Mouse (Mus musculus) G1E (cell line): ENCODE measurements around the gene Gtf2f2. TPM values are rescaled to one million over a fixed set of nuclear protein-coding genes. Genes with fewer than 3 reads are reported as not detected.

Experiments used
- ATAC-seq: 2 replicates; pipeline ENCODE4 v1.8.0; 2016; ENCODE audit warnings: mild to moderate bottlenecking; ENCODE audit not compliant: insufficient number of reproducible peaks, poor library complexity, low FRiP score, severe bottlenecking; ENCODE audit errors: extremely low read depth
- DNase-seq: peaks from one replicate; pipeline ENCODE4 v3.0.0; 2012; ENCODE audit warnings: low spot score
- H3K27me3 ChIP-seq: 2 replicates; pipeline ENCODE4 v1.6.1; 2012; ENCODE audit warnings: mild to moderate bottlenecking, low read length, inconsistent platforms; ENCODE audit not compliant: insufficient read depth
- H3K36me3 ChIP-seq: replicated peaks from 2 replicates; pipeline ENCODE3; 2012; ENCODE audit warnings: mild to moderate bottlenecking, inconsistent platforms
- H3K4me1 ChIP-seq: 2 replicates; pipeline ENCODE4 v1.6.1; 2012; ENCODE audit warnings: low read depth, low read length, inconsistent platforms, mixed read lengths; ENCODE audit not compliant: insufficient read depth
- H3K4me3 ChIP-seq: 2 replicates; pipeline ENCODE4 v1.5.1; 2012; ENCODE audit warnings: low read depth, mild to moderate bottlenecking, inconsistent platforms, low read length, moderate library complexity, mixed read lengths
- H3K9me3 ChIP-seq: replicated peaks from 2 replicates; pipeline ENCODE4 v1.6.1; 2012; ENCODE audit warnings: inconsistent platforms
- CTCF ChIP-seq: IDR thresholded peaks from 2 replicates; pipeline ENCODE4 v1.5.1; 2012; ENCODE audit warnings: low read depth, low read length, inconsistent platforms, mixed read lengths
- GATA1 ChIP-seq: IDR thresholded peaks from 2 replicates; pipeline ENCODE4 v1.6.1; 2012; ENCODE audit warnings: borderline replicate concordance, low read length, inconsistent platforms, mixed read lengths
- GATA2 ChIP-seq: IDR thresholded peaks from 2 replicates; pipeline ENCODE4 v1.6.1; 2012; ENCODE audit warnings: low read depth, low read length, inconsistent platforms, borderline replicate concordance
- POLR2AphosphoS5 ChIP-seq: IDR thresholded peaks from 2 replicates; pipeline ENCODE4 v1.6.1; 2012; ENCODE audit warnings: low read depth, low read length, inconsistent platforms; ENCODE audit not compliant: insufficient replicate concordance
- TAL1 ChIP-seq: conservative IDR thresholded peaks from 2 replicates; pipeline ENCODE4 v1.6.1; 2012; ENCODE audit warnings: low read depth, low read length, inconsistent platforms, mixed read lengths
- polyA plus RNA-seq: library from polyadenylated mRNA; stranded (reverse); fragments of >175 nt; gene quantifications from 2 replicates; pipeline ENCODE4 v1.2.3, GENCODE M21; 2012
- total RNA-seq, 2 experiments: library from RNA; stranded (forward) in 1 of 2; stranded (reverse) in 1 of 2; fragments of 200-1000 nt in 1 of 2; fragments of >200 nt in 1 of 2; fragmentation: Nextera tagmentation in 1 of 2; gene quantifications; 2 replicates each; pipeline ENCODE4 v1.2.3; 2014 to 2017

Gene Gtf2f2
- total and polyA plus RNA-seq, 3 experiments: 9.1 to 49.5 (median 33.3) TPM

DNA sequence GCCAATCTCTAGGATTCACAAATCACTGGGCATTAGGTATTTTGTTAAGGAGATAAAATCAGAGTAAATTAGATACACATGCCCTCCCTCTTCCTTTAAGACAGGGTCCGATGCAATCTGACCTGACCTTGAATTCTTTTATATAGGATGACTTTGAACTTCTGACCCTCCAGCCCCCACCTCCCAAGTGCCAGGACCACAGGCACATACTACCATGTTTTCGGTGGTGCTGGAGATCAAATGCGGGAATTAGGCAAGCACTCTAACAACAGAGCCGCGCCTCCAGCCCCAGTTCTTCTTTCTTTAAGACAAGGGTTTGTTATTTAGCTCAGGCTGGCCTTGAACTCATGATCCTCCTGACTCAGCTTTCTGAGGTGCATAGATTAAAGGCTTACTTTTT, 126.8 kb downstream of the Gtf2f2 start:
- peaks cover 19% of the 10 kb centered on the region for H3K27me3 ChIP-seq
- DNase-seq (no peak), ATAC-seq (no peak)
- no peaks in the 10 kb centered on the region for H3K9me3 ChIP-seq
- TF ChIP-seq POLR2AphosphoS5: no peak
- no peak for TF ChIP-seq CTCF
- no peak for TF ChIP-seq TAL1
- TF ChIP-seq GATA2: no peak
- TF ChIP-seq GATA1: no peak
- H3K36me3 ChIP-seq: no peaks in the 10 kb centered on the region
- H3K4me1 ChIP-seq: no peaks in the 10 kb centered on the region
- no peak overlapping the region for H3K4me3 ChIP-seq

- Histone ChIP-seq H3K4me3 (no peak overlapping the region), H3K27me3 (peaks cover 19% of the 10 kb centered on the region), H3K36me3 (no peaks in the 10 kb centered on the region), H3K4me1 (no peaks in the 10 kb centered on the region), H3K9me3 (no peaks in the 10 kb centered on the region)
- DNase-seq (no peak), ATAC-seq (no peak)
- no peak for TF ChIP-seq CTCF
- no peak for TF ChIP-seq TAL1
- TF ChIP-seq POLR2AphosphoS5: no peak
- TF ChIP-seq GATA2: no peak
- TF ChIP-seq GATA1: no peak
Measured at GRCm38 (mm10) chr14:75883330-75883729, 127.3 kb downstream of the Gtf2f2 start.

GRCm38 (mm10) chr14:75881856-75882255, 128.8 kb downstream of the Gtf2f2 start:
- DNase-seq (no peak), ATAC-seq (no peak)
- Histone ChIP-seq H3K9me3 (no peaks in the 10 kb centered on the region), H3K36me3 (no peaks in the 10 kb centered on the region), H3K4me1 (no peaks in the 10 kb centered on the region), H3K4me3 (no peak overlapping the region), H3K27me3 (peaks cover 19% of the 10 kb centered on the region)
- no peak for TF ChIP-seq CTCF
- no peak for TF ChIP-seq GATA1
- TF ChIP-seq GATA2: no peak
- no peak for TF ChIP-seq POLR2AphosphoS5
- TF ChIP-seq TAL1: no peak

- ATAC-seq (no peak), DNase-seq (no peak)
- Histone ChIP-seq H3K4me3 (no peak overlapping the region), H3K36me3 (no peaks in the 10 kb centered on the region), H3K4me1 (no peaks in the 10 kb centered on the region), H3K9me3 (no peaks in the 10 kb centered on the region), H3K27me3 (peaks cover 21% of the 10 kb centered on the region)
- TF ChIP-seq GATA1 (no peak), CTCF (no peak), TAL1 (no peak)
Measured at GRCm38 (mm10) chr14:75878980-75879379, 131.7 kb downstream of the Gtf2f2 start.

- DNase-seq: no peak
- peaks cover 27% of the 10 kb centered on the region for H3K27me3 ChIP-seq
- H3K4me1 ChIP-seq: no peaks in the 10 kb centered on the region
- no peaks in the 10 kb centered on the region for H3K9me3 ChIP-seq
- no peak overlapping the region for H3K4me3 ChIP-seq
- H3K36me3 ChIP-seq: no peaks in the 10 kb centered on the region
- TF ChIP-seq CTCF (no peak), GATA1 (no peak), POLR2AphosphoS5 (no peak), TAL1 (no peak), GATA2 (no peak)
- ATAC-seq: no peak
Measured at GRCm38 (mm10) chr14:75877297-75877696, 133.4 kb downstream of the Gtf2f2 start.

DNA sequence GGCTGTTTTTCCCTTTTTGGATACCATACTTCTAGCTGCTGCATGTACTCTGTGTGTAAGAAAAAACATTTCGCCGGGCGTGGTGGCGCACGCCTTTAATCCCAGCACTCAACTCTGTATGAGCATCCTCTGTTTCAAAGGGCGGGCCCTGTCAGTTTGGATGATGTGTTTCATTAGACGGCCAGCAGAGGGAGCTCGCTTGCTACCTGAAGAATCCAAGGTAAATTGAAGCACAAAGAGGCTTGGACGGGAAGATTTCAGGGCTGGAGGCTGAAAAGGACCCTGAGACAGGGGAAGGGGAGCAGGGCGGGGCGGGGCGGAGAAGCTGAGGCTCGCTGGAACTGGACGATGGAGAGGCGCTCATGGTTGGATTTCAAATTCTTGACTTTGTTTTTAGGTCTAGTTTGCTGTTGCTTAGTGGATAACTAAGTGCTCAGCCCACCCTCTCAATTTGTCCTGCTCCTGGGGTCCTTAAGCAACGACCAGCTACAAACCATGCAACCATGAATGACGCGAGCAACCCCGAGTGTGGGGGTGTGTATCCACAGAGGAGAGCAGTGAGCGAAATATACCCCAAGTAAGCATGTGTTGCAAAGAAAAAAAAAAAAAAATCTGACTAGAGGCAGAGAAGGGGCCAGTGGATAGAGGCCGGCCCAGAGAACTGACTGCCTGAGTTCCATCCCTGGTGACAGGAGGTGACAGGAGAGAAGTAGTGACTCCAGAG, 134.2 kb downstream of the Gtf2f2 start:
- ATAC-seq: no peak
- H3K9me3 ChIP-seq: peaks cover 4% of the 10 kb centered on the region
- H3K27me3 ChIP-seq: peaks cover 25% of the 10 kb centered on the region
- no peaks in the 10 kb centered on the region for H3K4me1 ChIP-seq
- peak; percentile 22 for DNase-seq
- peak; percentile 43; the same call in 1 of the 2 replicates for TF ChIP-seq CTCF
- no peak for TF ChIP-seq TAL1
- no peak overlapping the region for H3K4me3 ChIP-seq
- H3K36me3 ChIP-seq: no peaks in the 10 kb centered on the region

DNA sequence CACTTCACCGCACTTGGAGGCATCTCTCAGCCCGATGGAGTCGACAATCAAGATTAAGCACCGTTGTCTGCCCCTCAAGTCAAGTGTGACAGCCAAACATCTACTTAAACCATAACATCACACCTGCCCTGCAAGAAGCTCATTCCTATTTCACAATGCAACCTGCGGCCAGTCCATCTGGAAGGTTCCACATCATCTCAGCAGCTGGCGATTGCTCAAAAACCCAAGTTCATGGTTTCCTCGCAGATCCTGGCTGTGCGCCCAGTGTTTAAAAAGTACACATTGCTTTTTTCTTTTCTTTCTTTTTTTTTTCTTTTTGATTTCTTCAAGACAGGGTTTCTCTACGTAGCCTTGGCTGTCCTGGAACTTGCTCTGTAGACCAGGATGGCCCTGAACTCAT, 137.1 kb downstream of the Gtf2f2 start:
- Histone ChIP-seq H3K4me3 (no peak overlapping the region), H3K36me3 (no peaks in the 10 kb centered on the region), H3K9me3 (peaks cover 4% of the 10 kb centered on the region), H3K4me1 (no peaks in the 10 kb centered on the region), H3K27me3 (peaks cover 15% of the 10 kb centered on the region)
- ATAC-seq (no peak), DNase-seq (no peak)
- TF ChIP-seq CTCF: no peak
- no peak for TF ChIP-seq TAL1
- no peak for TF ChIP-seq GATA1
- no peak for TF ChIP-seq POLR2AphosphoS5
- no peak for TF ChIP-seq GATA2
